Mouse (Mus musculus) midbrain, embryonic 11.5 days (tissue): Measurements from ENCODE around the gene Rpl39. TPM values are rescaled to one million over a fixed set of nuclear protein-coding genes. Genes with fewer than 3 reads are reported as not detected.

Experiments
- ATAC-seq: fragments of 200-750 bp; cut with Nextera tagmentation; 2 replicates; pipeline ENCODE4 v1.8.0; 2017; ENCODE audit warnings: moderate TSS enrichment, moderate library complexity; ENCODE audit not compliant: low FRiP score
- DNase-seq: peaks from one replicate; pipeline ENCODE4 v3.0.0; 2015; ENCODE audit warnings: low spot score; ENCODE audit errors: missing footprints
- H3K27ac ChIP-seq: fragments of 300-500 bp; sonication (generic); 2 replicates; pipeline ENCODE4 v1.5.1; 2014; ENCODE audit warnings: low read depth, low read length
- H3K27me3 ChIP-seq: fragments of 300-500 bp; sonication (generic); 2 replicates; pipeline ENCODE4 v1.6.1; 2014; ENCODE audit warnings: mild to moderate bottlenecking, low read length, moderate library complexity, mixed read lengths; ENCODE audit not compliant: control insufficient read depth, insufficient read depth
- H3K36me3 ChIP-seq: fragments of 300-500 bp; sonication (generic); 2 replicates; pipeline ENCODE4 v1.6.1; 2014; ENCODE audit warnings: mild to moderate bottlenecking, low read length, moderate library complexity, mixed read lengths; ENCODE audit not compliant: control insufficient read depth, insufficient read depth
- H3K4me1 ChIP-seq: fragments of 300-500 bp; sonication (generic); 2 replicates; pipeline ENCODE4 v1.6.1; 2014; ENCODE audit warnings: low read length; ENCODE audit not compliant: control insufficient read depth, insufficient read depth
- H3K4me2 ChIP-seq: fragments of 300-500 bp; sonication (generic); 2 replicates; pipeline ENCODE4 v1.6.1; 2014; ENCODE audit warnings: mild to moderate bottlenecking, moderate library complexity
- H3K4me3 ChIP-seq: fragments of 300-500 bp; sonication (generic); 2 replicates; pipeline ENCODE4 v1.5.1; 2014; ENCODE audit warnings: low read depth, low read length
- H3K9ac ChIP-seq: fragments of 300-500 bp; sonication (generic); 2 replicates; pipeline ENCODE4 v1.6.1; 2014; ENCODE audit warnings: low read length
- H3K9me3 ChIP-seq: fragments of 300-500 bp; sonication (generic); 2 replicates; pipeline ENCODE4 v1.6.1; 2016; ENCODE audit warnings: low read length; ENCODE audit not compliant: control insufficient read depth
- WGBS: fragments of 180-500 bp; shearing (Covaris S2); extraction: QIAGEN DNeasy Blood & Tissue Kit; methylation state at CpG from one replicate; pipeline ENCODE4 v1.1.7; 2014; 5-methylcytosine and 5-hydroxymethylcytosine counted together
- polyA plus RNA-seq: library from polyadenylated mRNA; unstranded; fragments of >200 nt; fragmentation: Nextera tagmentation; extraction: Ambion mirVana; gene quantifications from 2 replicates; pipeline ENCODE4 v1.2.1, GENCODE M21; 2014

Rpl39 gene
- 434 and 478 TPM in 2 replicates for polyA plus RNA-seq

DNA sequence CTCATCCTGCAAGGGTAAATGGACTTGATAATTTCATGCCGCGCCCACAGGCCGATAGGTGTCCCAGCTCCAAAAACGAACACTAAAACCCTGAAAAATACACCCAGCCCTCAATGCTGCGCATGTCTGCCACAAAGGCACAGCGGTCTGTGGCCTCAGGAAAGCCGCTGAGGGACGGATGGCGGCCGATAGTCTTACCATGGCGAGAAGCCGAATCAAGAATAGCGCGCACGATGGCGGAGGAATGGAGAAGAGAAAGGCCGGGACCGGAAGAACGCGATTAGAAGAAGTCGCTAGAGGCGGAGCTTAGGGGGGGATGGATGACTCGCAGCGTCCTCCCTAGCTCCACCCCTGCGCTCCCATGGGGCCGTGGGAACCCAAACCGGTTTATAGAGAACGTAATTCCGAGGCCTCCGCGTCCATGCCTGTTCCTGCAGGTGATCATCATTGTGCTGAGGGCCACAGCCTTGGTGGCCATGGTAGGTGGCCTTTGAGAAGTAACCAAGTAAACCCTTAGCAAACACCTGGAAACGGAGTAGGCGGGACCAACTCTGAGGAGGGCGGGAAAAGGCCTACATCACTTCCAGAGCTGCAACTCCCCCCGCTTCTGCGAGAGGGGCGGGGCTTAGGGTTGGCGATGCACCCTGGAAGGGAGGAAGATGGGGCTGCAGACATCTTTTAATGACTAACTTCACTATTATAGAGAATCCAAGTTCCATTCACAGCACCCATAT lies at the start of gene Rpl39:
Gene Rpl39, minus strand, starts transcription at position 476 of the 734 bp plus-strand sequence.
- Histone ChIP-seq H3K9ac (peak within 1 kb of the TSS; percentile 78), H3K36me3 (no peaks in the 10 kb centered on the region), H3K27me3 (no peaks in the 10 kb centered on the region), H3K4me2 (peak within 1 kb of the TSS; percentile 71), H3K4me3 (peak within 1 kb of the TSS; percentile 57), H3K4me1 (peaks cover 5% of the 10 kb centered on the region; the same call in 1 of the 2 replicates), H3K9me3 (no peaks in the 10 kb centered on the region), H3K27ac (peak within 1 kb of the TSS; percentile 61)
- ATAC-seq, result peak; percentile 95
- peak; percentile 97 for DNase-seq
- WGBS, result 15% methylated on average over 38 of the region's 38 CpGs

DNA sequence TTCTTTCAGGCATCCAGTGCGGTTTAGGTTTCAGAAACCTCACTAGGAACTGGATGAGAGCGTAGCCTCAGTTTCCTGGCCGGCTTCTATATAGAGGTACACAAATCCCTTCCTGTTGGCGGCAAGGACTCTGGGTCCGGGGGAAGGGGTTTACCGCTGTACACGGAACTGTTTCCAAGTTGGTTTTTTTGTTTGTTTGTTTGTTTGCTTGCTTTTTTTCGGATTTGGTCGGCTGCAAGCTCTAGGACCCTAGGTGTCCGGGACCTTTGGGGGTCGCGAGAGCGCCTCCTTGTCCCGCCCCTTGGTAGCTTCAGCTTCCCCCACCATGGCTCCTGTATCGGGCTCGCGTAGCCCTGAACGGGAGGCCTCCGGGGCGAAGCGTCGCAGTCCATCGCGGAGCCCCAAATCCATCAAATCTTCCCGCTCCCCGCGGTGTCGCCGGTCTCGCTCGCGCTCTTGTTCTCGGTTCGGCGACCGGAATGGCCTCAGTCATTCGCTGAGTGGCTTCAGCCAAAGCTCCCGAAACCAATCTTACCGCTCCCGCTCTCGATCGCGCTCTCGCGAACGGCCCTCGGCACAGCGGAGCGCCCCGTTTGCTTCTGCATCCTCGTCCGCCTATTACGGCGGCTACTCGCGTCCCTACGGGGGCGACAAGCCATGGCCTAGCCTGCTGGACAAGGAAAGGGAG lies 41.6 kb upstream of the Rpl39 start, which contains the start of gene Nkap:
Gene Nkap, plus strand, starts transcription at position 125 of the 688 bp plus-strand sequence.
- no peaks in the 10 kb centered on the region for H3K9me3 ChIP-seq
- peak within 1 kb of the TSS; percentile 53 for H3K4me2 ChIP-seq
- DNase-seq (peak; percentile 97), ATAC-seq (peak; percentile 91)
- H3K36me3 ChIP-seq, result no peaks in the 10 kb centered on the region
- H3K27me3 ChIP-seq, result no peaks in the 10 kb centered on the region
- H3K4me3 ChIP-seq, result peak within 1 kb of the TSS; percentile 63
- peak within 1 kb of the TSS; percentile 78 for H3K9ac ChIP-seq
- no peaks in the 10 kb centered on the region; the same call in 1 of the 2 replicates for H3K4me1 ChIP-seq
- 17% methylated on average over 57 of the region's 58 CpGs for WGBS
- H3K27ac ChIP-seq, result peak within 1 kb of the TSS; percentile 59; the same call in 1 of the 2 replicates

DNA sequence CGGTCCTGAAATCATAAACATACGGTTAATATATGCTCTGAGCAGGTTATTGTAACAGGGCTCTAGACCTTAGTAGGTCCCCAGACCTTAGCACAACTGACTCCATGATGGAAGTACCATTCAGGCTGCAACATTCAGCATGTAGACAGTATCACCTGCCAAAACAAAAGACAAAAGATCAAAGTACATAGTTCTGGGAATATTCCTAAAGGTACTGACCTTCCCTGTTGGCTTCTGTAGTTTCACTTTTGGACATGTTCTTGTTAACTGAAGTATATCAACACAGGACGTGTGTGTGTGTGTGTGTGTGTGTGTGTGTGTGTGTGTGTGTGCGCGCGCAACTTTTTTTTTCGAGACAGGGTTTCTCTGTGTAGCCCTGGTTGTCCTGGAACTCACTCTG lies 40.3 kb upstream of the Rpl39 start:
- no peaks in the 10 kb centered on the region for H3K27me3 ChIP-seq
- no peaks in the 10 kb centered on the region for H3K36me3 ChIP-seq
- no peaks in the 10 kb centered on the region; the same call in 1 of the 2 replicates for H3K4me1 ChIP-seq
- WGBS, result 92% methylated on average over 7 of the region's 7 CpGs
- no peak for ATAC-seq
- H3K9ac ChIP-seq, result no peak overlapping the region
- DNase-seq, result no peak
- no peak overlapping the region for H3K4me2 ChIP-seq
- no peak overlapping the region for H3K4me3 ChIP-seq
- no peak overlapping the region for H3K27ac ChIP-seq
- no peaks in the 10 kb centered on the region for H3K9me3 ChIP-seq

DNA sequence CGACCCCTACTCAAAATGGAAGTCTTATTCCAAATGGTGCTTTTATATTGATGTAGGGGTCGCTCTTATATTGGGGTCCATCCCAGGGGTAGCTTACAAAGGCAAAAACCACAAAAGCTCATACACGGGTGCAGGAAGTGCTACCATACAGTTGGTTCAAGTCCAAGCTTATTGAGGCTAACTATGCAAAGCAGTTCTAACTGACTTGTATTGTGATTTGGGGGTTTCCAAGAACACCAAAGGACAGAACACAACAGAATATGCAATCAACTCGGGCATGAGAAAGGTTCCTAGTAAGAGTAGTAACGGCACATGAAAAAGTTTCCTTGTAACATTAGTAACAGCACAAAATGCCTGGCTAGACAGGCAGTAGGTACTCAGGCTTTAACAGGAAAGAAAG lies 35.0 kb upstream of the Rpl39 start:
- Histone ChIP-seq H3K27me3 (no peaks in the 10 kb centered on the region), H3K36me3 (no peaks in the 10 kb centered on the region), H3K27ac (no peak overlapping the region), H3K4me3 (no peak overlapping the region), H3K9me3 (no peaks in the 10 kb centered on the region), H3K9ac (no peak overlapping the region), H3K4me1 (no peaks in the 10 kb centered on the region), H3K4me2 (no peak overlapping the region)
- 71% methylated on average over 5 of the region's 5 CpGs for WGBS
- ATAC-seq (no peak), DNase-seq (no peak)

DNA sequence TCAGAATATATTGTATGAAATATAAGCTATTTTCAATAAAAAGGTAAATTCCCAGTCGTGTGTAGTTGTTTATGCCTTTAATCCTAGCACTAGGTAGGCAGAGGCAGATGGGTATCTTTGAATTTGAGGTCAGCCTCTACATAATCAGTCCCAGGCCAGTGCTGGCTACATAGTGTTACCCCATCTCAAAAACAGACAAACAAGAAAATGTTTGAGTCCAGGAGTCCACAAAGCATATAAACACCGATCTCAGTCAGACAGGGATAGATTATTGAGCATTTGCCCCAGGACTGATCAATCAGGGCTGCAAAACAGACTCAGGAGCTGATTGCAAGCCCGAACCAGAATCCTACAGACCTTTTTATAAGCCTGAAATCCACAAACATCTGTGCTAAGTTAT lies 34.4 kb upstream of the Rpl39 start:
- ATAC-seq, result no peak

DNA sequence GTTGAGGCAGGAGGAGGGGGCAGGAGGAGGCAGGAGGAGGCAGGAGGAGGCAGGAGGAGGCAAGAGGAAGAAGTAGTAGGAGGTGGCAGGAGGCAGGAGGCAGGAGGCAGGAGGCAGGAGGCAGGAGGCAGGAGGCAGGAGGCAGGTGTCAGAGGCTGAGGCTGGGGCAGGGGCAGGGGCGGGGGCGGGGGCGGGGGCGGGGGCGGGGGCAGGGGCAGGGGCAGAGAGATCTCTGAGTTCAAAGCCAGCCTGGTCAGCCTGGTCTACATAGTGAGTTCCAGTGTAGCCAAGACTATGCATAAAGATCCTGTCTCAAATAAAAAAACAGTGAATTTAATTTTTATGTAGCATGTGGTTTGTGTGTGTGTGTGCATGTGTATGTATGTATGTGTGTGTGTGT lies 31.9 kb upstream of the Rpl39 start:
- WGBS, result no CpG with 5 or more reads among the region's 5 CpGs

More for the DNA sequence above, 34.4 kb upstream of the Rpl39 start:
- no peak overlapping the region for H3K27ac ChIP-seq
- H3K4me3 ChIP-seq, result no peak overlapping the region
- H3K27me3 ChIP-seq, result no peaks in the 10 kb centered on the region
- no peak overlapping the region for H3K9ac ChIP-seq
- H3K4me1 ChIP-seq, result no peaks in the 10 kb centered on the region
- no peaks in the 10 kb centered on the region for H3K36me3 ChIP-seq
- no peaks in the 10 kb centered on the region for H3K9me3 ChIP-seq
- DNase-seq, result no peak
- WGBS, result 73% methylated on average over 3 of the region's 3 CpGs
- H3K4me2 ChIP-seq, result no peak overlapping the region

DNA sequence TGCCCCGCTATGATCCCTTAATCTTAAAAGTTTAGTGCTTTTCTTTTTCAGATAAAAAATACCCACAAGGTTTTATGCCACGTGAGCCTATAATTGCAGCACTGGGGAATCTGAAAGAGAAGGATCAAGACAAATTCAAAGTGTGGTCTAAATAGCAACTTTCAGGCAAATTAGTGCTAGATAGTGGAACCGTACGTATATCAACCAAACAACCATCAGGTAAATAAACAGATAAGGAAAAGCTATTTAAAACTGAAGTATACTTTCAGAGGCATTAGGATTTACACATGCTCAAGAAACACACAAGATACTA lies 25.6 kb upstream of the Rpl39 start:
- ATAC-seq, result no peak
- Histone ChIP-seq H3K4me2 (no peak overlapping the region), H3K9me3 (no peaks in the 10 kb centered on the region), H3K4me1 (no peaks in the 10 kb centered on the region), H3K4me3 (no peak overlapping the region), H3K27ac (no peak overlapping the region), H3K36me3 (no peaks in the 10 kb centered on the region), H3K27me3 (no peaks in the 10 kb centered on the region), H3K9ac (no peak overlapping the region)
- 77% methylated on average over 4 of the region's 4 CpGs for WGBS
- no peak for DNase-seq

More for the DNA sequence above, 31.9 kb upstream of the Rpl39 start:
- H3K4me1 ChIP-seq, result no peaks in the 10 kb centered on the region
- no peak overlapping the region for H3K4me2 ChIP-seq
- DNase-seq, result no peak
- no peak overlapping the region for H3K9ac ChIP-seq
- H3K27me3 ChIP-seq, result no peaks in the 10 kb centered on the region
- H3K9me3 ChIP-seq, result no peaks in the 10 kb centered on the region
- ATAC-seq, result no peak
- no peaks in the 10 kb centered on the region for H3K36me3 ChIP-seq
- H3K27ac ChIP-seq, result no peak overlapping the region
- no peak overlapping the region for H3K4me3 ChIP-seq

DNA sequence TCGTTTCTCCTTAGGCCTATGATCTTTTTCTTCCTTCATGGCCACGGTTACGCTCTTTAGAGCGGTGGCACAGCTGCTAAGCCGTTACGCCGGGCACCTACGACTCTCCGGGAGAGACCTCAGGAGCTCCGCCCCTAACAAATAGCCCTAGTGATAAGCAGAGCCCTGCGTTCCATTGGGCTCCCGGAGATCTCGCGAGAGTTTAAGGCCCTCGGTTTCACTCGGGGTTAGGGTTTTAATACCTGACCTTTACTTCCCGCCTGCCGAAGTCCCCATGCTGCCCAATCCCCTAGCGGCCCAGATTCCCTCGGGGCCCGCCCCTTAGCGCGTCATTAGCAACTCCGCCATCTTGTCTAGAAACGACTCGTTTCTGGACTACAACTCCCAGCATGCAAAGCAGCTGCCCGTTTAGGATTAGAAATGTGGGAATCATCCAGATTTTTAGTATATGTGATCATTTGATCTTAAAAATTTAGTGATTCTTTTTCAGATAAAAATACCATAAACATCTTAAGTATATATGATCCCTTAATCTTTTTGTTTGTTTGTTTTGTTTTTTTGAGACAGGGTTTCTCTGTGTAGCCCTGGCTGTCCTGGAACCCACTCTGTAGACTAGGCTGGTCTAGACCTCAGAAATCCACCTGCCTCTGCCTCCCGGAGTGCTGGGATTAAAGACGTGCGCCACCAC lies 25.1 kb upstream of the Rpl39 start, which contains the start of gene Upf3b:
Gene Upf3b, minus strand, starts transcription at position 130 of the 688 bp plus-strand sequence.
- H3K4me3 ChIP-seq, result peak within 1 kb of the TSS; percentile 38
- H3K27me3 ChIP-seq, result no peaks in the 10 kb centered on the region
- H3K4me1 ChIP-seq, result no peaks in the 10 kb centered on the region
- peak within 1 kb of the TSS; percentile 59 for H3K4me2 ChIP-seq
- peak; percentile 98 for ATAC-seq
- WGBS, result 20% methylated on average over 30 of the region's 30 CpGs
- DNase-seq, result peak; percentile 96
- H3K9me3 ChIP-seq, result no peaks in the 10 kb centered on the region
- peak within 1 kb of the TSS; percentile 64 for H3K9ac ChIP-seq
- H3K27ac ChIP-seq, result peak within 1 kb of the TSS; percentile 51
- H3K36me3 ChIP-seq, result no peaks in the 10 kb centered on the region
